Mouse (Mus musculus): ENCODE measurements around the gene Acer3. TPM values are rescaled to one million over a fixed set of nuclear protein-coding genes. Genes with fewer than 3 reads are reported as not detected.

Acer3 gene
- polyA plus RNA-seq, 1 experiment, result 6.7 TPM

DNA sequence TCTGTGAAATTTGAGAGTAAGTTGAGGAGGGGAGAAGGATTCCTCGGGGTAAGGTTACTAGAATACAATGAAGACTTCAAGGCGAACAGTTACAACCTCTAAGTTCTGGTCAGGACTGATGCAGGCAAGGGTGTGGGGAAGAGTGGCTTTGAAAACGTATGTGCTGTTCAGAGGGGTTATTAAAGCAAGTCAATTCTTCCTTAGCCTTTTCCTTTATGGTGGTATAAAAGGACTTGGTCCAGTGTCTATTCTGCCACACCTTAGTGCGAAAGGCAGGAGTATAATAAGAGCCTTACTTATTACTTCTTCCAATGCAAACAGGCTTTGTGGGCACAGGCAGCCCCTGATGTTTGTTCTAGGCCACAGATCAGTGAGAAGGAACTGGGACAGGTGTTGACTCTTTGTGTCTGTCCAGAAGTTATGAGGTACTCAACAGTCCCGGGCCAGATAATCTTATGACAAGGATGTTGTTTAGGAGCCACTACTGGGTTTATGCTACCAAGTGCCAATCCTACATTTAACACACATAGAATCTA, 119.4 kb downstream of the Acer3 start:
- no peaks in the 10 kb centered on the region for H3K4me1 ChIP-seq (replicated peaks; ENCODE audit: control insufficient read depth, insufficient read depth, low read length)
- no peak overlapping the region for H3K4me3 ChIP-seq (ENCODE audit: control insufficient read depth, insufficient read depth, low read length)
- H3K27me3 ChIP-seq (ENCODE audit: control insufficient read depth, insufficient read depth, low read length), result no peaks in the 10 kb centered on the region
- no peak overlapping the region for H3K27ac ChIP-seq (ENCODE audit: control insufficient read depth, insufficient read depth, low read length)
- H3K36me3 ChIP-seq (ENCODE audit: control insufficient read depth, insufficient read depth, low read length), result no peaks in the 10 kb centered on the region
- 91% methylated on average over 5 of the region's 5 CpGs for WGBS
- TF ChIP-seq POLR2A (IDR thresholded peaks at IDR 0.05; ENCODE audit: control insufficient read depth, extremely low read depth, insufficient read depth, low read length, poor library complexity) (no peak), CTCF (IDR thresholded peaks at IDR 0.05; ENCODE audit: borderline replicate concordance, control insufficient read depth, extremely low read depth, insufficient read depth, low read length, poor library complexity) (no peak)
- DNase-seq, result no peak

DNA sequence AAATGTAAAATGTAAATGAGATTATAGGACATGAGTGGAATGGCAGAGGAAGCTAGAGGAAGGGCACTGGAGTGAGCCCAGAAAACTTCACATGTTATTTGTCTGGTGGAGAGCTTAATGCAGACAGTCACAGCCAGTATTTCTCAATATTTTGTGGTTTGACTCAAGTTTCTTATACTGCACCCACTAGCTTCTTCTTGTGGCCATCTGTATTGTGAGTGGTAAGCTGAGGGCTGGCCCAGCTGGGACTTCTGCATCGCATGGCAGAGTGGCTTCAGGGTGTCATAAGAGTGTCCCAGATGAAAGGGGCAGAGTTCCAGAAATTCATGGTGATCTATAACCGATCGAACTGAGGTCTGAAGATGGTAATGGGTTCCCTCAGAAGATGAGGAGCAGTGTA, 120.6 kb downstream of the Acer3 start:
- Histone ChIP-seq H3K27me3 (ENCODE audit: control insufficient read depth, insufficient read depth, low read length) (no peaks in the 10 kb centered on the region), H3K4me1 (replicated peaks; ENCODE audit: control insufficient read depth, insufficient read depth, low read length) (no peaks in the 10 kb centered on the region), H3K27ac (ENCODE audit: control insufficient read depth, insufficient read depth, low read length) (no peak overlapping the region), H3K4me3 (ENCODE audit: control insufficient read depth, insufficient read depth, low read length) (no peak overlapping the region), H3K36me3 (ENCODE audit: control insufficient read depth, insufficient read depth, low read length) (no peaks in the 10 kb centered on the region)
- no peak for DNase-seq
- WGBS, result 74% methylated on average over 3 of the region's 3 CpGs
- no peak for TF ChIP-seq POLR2A (IDR thresholded peaks at IDR 0.05; ENCODE audit: control insufficient read depth, extremely low read depth, insufficient read depth, low read length, poor library complexity)

DNA sequence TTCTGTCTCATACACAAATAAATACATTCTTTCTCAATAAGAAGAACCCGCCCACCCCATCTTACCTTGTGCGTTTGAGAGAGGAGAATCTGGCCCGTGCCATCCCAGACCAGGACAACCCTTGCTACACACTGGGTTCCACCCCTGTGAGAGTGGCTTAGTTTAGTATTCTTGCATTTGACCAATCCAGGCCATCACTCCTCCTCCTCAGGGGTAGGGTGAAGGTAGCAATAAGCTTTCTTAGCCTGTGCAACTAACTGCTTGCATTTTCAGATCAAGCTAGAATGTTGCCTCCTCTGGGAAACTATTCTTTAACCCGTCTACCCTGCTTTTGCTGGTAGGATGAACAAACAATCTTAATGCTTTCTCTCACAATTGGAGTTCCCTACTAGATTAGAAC, 121.6 kb downstream of the Acer3 start, which contains the start of gene B3gnt6:
Gene B3gnt6 (minus strand): TSS at position 101 of the 400 bp plus-strand sequence.
- TF ChIP-seq CTCF (IDR thresholded peaks at IDR 0.05; ENCODE audit: borderline replicate concordance, control insufficient read depth, extremely low read depth, insufficient read depth, low read length, poor library complexity) (no peak), POLR2A (IDR thresholded peaks at IDR 0.05; ENCODE audit: control insufficient read depth, extremely low read depth, insufficient read depth, low read length, poor library complexity) (no peak)
- Histone ChIP-seq H3K27ac (ENCODE audit: control insufficient read depth, insufficient read depth, low read length) (no peak within 1 kb of the TSS), H3K4me1 (replicated peaks; ENCODE audit: control insufficient read depth, insufficient read depth, low read length) (peaks cover 2% of the 10 kb centered on the region), H3K36me3 (ENCODE audit: control insufficient read depth, insufficient read depth, low read length) (no peaks in the 10 kb centered on the region), H3K27me3 (ENCODE audit: control insufficient read depth, insufficient read depth, low read length) (no peaks in the 10 kb centered on the region; the same call in 1 of the 2 replicates), H3K4me3 (ENCODE audit: control insufficient read depth, insufficient read depth, low read length) (no peak within 1 kb of the TSS)
- DNase-seq, result no peak
- 100% methylated on average over 4 of the region's 4 CpGs for WGBS

DNA sequence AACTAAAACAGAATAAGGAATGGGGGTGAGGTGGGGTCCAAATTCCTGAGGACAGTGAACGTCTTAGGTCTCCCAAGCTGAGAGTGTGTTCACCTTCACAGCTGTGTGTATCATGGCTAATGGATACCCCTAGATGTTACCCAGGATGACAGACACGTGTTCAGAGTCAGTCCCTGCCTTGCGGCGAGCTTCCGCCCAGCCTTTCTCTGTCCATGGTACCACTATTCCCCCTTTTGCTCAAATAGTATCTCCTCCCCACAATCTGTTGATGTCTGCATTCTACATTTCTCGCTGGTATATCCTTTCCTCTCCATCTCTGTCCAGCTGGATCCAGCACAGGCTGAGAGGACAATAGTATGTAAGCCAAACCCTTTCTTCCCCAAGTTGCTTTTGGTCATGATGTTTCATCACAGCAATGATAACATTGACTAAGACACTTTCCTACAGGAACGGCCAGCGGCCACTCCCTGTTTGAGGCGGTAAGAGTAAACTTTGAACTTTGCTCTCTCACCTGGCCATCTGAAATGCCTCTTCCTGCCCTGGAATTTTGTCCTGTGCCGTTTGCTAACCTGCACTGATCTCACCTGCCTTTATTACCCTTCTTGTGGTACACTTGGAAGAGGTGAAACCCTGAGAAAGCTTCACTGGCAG, 125.7 kb downstream of the Acer3 start:
- WGBS, result 53% methylated on average over 10 of the region's 10 CpGs
- Histone ChIP-seq H3K27me3 (ENCODE audit: control insufficient read depth, insufficient read depth, low read length) (peaks cover 2% of the 10 kb centered on the region; the same call in 1 of the 2 replicates), H3K4me3 (ENCODE audit: control insufficient read depth, insufficient read depth, low read length) (no peak overlapping the region), H3K36me3 (ENCODE audit: control insufficient read depth, insufficient read depth, low read length) (no peaks in the 10 kb centered on the region), H3K27ac (ENCODE audit: control insufficient read depth, insufficient read depth, low read length) (no peak overlapping the region), H3K4me1 (replicated peaks; ENCODE audit: control insufficient read depth, insufficient read depth, low read length) (peaks cover 16% of the 10 kb centered on the region)
- no peak for DNase-seq
- TF ChIP-seq CTCF (IDR thresholded peaks at IDR 0.05; ENCODE audit: borderline replicate concordance, control insufficient read depth, extremely low read depth, insufficient read depth, low read length, poor library complexity), result no peak
- no peak for TF ChIP-seq POLR2A (IDR thresholded peaks at IDR 0.05; ENCODE audit: control insufficient read depth, extremely low read depth, insufficient read depth, low read length, poor library complexity)

DNA sequence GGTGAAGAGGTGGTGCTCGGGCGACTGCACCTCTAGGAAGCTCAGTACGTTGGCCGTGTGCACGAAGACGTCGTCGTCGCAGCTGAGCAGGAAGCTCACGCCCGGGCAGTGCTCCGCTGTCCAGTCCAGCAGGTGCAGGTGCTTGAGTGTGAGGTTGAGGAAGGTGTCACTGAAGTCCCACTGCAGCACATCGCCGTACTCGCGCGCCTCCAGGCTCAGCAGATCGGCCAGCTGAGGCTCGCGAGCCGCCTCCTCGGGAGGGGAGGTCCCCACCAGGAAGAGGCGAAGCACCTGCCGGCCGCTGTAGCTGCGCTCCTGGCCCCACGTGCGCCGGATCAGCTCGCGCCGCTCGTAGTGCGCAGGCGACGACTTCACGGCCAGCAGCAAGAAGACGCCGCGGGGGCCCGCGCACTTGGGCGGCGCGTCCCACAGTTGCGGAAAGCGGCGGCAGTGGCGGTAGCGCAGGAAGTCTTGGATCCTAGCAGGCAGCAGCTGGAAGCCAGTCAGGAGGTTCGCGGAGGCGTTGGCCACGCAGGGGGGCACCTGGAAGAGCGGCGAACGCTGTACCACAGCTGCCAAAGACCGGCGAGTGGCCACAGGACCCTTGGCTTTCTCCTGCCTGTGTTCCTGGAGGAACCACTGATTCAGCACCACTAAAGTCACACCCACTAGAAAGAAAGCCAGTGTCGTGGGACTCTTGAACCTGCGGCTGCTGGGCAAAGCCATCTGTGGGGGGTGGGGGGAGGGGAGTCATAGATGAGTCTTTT, 126.8 kb downstream of the Acer3 start:
- no peaks in the 10 kb centered on the region for H3K36me3 ChIP-seq (ENCODE audit: control insufficient read depth, insufficient read depth, low read length)
- WGBS, result under 1% methylated on average over 61 of the region's 61 CpGs
- no peak for TF ChIP-seq POLR2A (IDR thresholded peaks at IDR 0.05; ENCODE audit: control insufficient read depth, extremely low read depth, insufficient read depth, low read length, poor library complexity)
- TF ChIP-seq CTCF (IDR thresholded peaks at IDR 0.05; ENCODE audit: borderline replicate concordance, control insufficient read depth, extremely low read depth, insufficient read depth, low read length, poor library complexity), result no peak
- peak; percentile 55 for DNase-seq
- peak overlapping the region; percentile 28 for H3K4me3 ChIP-seq (ENCODE audit: control insufficient read depth, insufficient read depth, low read length)
- peaks cover 2% of the 10 kb centered on the region; the same call in 1 of the 2 replicates for H3K27me3 ChIP-seq (ENCODE audit: control insufficient read depth, insufficient read depth, low read length)
- no peak overlapping the region for H3K27ac ChIP-seq (ENCODE audit: control insufficient read depth, insufficient read depth, low read length)
- H3K4me1 ChIP-seq (replicated peaks; ENCODE audit: control insufficient read depth, insufficient read depth, low read length), result peaks cover 16% of the 10 kb centered on the region

DNA sequence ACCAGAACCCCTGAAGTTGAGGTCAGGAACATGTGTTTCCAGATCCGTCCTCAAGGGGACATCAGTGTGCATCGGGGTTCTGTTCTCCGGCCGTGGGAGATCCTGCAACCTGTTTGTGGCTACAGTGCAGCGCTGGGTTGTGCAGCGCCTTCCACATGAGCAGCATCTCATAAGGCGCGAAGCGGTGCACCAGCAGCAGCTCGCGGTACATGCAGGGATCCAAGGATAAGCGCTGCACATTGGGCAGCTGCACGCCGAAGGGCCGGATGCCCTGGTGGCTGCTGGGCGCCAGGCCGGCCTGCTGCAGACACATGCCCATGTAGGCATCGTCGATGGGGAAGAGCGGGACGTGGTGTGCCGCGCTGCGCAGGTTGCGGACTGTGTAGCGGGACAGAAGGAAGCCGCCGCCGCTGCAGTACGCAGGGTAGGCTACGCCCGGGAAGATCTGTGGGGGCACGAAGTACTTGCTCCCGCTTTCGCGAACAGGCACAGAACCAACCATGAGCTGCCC, 127.4 kb downstream of the Acer3 start:
- Histone ChIP-seq H3K27me3 (ENCODE audit: control insufficient read depth, insufficient read depth, low read length) (peaks cover 2% of the 10 kb centered on the region; the same call in 1 of the 2 replicates), H3K4me3 (ENCODE audit: control insufficient read depth, insufficient read depth, low read length) (peak overlapping the region; percentile 28), H3K27ac (ENCODE audit: control insufficient read depth, insufficient read depth, low read length) (no peak overlapping the region), H3K36me3 (ENCODE audit: control insufficient read depth, insufficient read depth, low read length) (no peaks in the 10 kb centered on the region), H3K4me1 (replicated peaks; ENCODE audit: control insufficient read depth, insufficient read depth, low read length) (peaks cover 16% of the 10 kb centered on the region)
- peak; percentile 49 for DNase-seq
- WGBS, result 1% methylated on average over 36 of the region's 36 CpGs
- TF ChIP-seq CTCF (IDR thresholded peaks at IDR 0.05; ENCODE audit: borderline replicate concordance, control insufficient read depth, extremely low read depth, insufficient read depth, low read length, poor library complexity) (peak; percentile 56; the same call in 1 of the 2 replicates), POLR2A (IDR thresholded peaks at IDR 0.05; ENCODE audit: control insufficient read depth, extremely low read depth, insufficient read depth, low read length, poor library complexity) (no peak)

Measured in thymus, adult 2 months (tissue).